Mouse (Mus musculus) T-cell, adult 2 months (primary cell): ENCODE data around the gene Gm37240.

Source experiments
- DNase-seq: peaks from one replicate; pipeline ENCODE4 v3.0.0; 2022; ENCODE audit warnings: low spot score

The Gm37240 gene

DNA sequence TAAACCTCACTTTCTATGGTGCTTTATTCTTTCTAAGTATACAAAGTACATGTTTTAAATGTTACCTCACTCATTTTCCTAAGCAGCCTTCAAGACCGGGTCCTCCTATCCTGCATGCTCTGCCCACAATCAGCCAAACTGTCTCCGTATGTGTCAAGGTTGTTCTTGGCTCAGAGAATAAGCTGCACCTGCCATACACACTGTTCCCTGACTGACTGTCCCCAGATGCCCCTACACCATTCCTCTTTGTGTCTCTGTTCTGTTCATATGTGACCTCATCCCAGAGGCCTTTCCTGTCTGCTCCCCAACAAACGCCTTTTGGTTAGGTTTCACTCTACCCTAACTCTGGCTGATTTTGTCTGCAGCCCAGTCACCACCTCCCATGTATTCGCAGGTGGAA lies 60.0 kb downstream of the Gm37240 start:
- no peak for DNase-seq

DNA sequence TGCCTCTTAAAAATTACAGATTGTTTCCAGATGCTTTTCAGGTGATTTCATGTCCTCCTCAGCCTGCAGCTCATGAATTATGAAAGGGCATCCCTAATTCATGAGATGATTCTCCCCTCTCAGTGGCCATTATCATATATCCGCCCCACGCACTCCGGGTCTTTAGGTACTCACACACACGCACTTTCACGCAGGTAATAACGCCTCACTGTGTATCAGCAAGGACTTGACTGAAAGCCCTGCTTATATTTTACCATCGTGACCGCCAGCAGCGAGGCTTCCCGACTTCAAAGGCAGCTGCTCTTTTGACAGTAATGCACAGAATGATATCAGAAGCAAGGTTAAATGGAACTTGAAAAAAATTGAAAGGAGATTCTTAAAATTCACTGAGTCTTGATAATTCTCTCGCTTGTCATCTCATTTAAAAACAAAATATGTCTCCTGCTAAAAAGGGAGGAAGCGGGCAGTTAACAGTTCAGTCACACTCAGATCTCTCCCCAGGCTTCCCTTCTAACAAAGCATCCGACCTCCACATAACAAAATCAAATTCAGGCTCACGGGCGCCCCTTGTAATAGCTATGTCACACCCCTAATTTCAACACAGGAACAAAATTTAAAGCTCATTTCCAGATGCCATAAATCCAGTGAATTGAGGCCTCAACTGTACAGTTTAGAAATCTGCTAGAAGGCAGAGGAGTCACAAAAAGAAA lies 66.3 kb downstream of the Gm37240 start:
- no peak for DNase-seq

DNA sequence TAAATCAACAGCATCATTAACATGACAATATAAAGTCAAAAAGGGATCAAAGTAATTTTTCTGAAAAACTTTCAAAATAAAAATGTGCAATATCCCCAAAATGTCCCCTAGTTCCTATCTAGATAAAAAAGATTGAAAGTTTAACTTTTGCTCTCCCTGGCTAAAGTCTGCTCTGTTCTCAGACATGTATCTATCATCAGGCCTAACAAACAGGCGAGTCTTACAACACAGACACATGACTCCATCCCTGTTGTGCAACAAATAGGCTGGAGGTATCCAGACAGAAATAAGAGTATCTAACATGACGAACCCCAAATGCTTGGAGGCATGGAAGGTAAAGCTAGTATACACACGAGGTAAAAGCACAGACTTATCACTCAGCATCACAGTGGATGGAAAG lies 68.0 kb downstream of the Gm37240 start:
- no peak for DNase-seq

DNA sequence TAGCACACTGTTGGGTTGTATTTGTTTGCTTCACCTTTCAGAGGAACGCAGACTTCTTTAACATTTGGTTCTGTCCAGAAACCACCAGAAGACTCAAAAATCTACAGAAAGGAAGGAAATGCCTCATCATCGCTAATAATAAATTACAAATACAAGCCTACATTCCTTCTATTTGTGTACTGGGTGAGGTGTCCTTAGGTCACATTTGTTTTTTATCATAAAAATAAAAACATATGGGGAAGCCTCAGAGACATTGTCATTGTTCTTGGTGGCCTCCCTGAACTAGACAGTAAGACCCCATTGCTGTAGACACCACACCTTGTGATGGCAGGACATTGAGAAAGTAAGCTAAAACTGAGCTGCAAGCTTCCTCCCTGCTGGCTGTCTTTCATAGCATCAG lies 70.1 kb downstream of the Gm37240 start, which contains the start of gene Fam160a1:
Fam160a1 (minus strand) TSS at position 101 of the 400 bp plus-strand sequence.
- no peak for DNase-seq

DNA sequence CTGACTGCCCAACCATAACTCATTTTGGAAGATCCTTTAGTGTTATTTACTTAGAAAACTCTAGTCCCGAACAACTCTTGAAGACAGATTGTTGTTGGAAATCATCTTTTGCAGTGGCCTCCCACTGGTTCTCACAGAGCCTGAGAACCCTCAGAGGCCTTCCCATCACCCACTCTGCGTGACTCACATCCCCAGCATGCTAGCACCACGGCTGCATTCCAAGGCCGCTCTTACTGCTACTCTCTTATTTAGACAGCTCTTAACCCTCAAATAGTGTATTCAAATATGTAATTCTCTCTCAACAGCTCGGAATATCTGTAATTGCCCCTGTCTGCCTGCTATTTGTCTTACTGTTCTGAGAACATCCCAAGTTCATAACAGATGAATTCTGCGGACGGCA lies 73.1 kb downstream of the Gm37240 start:
- no peak for DNase-seq

DNA sequence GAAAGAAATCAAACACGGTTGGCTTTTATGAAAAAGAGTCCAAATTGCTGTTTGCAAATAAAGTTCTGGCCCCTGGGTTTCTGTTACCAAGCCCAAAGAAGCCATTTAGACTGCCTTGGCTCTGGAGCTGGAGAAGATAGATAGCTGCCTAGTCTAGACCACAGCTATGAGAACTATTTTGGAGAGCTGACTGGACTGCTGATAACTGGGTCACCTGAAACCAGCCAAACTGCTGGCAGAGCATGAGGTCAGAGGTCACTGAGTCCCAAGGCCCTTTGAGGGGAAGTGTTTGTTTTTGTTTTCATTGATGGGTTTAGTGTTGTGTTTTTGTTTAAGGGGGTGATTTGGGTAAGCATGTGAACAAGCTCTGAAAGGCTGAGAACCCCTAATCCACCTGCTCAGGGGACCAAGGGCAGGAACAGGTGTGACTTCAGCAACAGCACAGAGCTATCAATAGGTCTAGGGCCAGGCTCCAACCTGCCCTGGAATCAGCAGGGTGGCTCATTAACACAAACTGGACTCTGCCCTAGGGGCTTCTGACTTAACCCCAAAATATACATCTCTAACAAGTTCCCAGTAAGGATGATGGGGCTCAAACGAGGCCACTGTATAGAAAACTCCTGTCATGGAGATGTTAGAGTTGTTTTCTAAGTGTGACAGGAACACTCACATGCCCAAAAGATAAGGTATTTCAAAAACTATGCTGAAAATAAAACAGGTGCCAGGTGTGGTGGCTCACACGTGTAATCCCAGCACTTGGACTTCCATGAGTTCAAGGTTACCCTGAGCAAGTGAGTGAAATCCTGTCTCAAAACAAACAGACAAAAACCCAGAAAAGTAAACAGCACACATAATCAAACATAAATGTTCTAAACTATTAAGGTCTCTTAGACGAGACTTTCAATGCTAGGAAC lies 74.0 kb downstream of the Gm37240 start:
- DNase-seq: no peak

DNA sequence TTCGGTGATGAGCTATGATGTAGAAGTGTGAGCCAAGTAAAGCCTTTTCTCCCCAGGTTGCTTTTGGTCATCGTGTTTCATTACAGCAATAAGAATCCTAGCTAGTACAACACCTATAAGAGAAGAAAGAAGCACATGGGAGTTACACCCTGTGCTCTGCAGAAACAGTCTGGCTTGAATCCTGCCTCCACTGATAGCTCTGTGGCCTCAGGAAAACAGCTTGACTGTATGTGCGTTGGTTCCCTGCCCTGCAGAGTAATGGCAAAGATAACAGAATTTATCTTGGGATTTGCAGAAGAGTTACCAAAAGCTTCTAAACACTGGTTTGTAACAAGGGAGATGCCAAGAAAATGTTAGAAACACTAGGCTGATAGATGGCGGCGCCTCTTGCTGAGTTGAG lies 75.3 kb downstream of the Gm37240 start:
- no peak for DNase-seq

DNA sequence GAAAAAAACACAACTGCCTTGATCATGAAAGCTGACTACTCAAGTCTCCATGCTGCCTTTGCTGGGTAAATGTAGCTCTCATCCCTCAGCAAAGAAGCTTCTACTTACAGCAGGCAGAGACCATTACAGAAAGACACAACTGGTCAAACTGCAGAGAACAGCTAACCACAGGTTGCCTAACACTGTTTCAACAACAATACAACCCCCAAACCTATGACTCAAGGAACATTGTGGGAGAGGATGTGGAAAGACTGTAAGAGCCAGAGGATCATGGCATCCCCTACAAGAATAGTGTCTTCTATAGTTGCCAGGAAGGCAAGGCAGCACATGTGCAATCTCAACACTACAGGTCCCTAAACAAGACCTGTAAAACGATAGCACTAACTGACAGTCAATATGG lies 94.2 kb downstream of the Gm37240 start:
- DNase-seq: no peak

DNA sequence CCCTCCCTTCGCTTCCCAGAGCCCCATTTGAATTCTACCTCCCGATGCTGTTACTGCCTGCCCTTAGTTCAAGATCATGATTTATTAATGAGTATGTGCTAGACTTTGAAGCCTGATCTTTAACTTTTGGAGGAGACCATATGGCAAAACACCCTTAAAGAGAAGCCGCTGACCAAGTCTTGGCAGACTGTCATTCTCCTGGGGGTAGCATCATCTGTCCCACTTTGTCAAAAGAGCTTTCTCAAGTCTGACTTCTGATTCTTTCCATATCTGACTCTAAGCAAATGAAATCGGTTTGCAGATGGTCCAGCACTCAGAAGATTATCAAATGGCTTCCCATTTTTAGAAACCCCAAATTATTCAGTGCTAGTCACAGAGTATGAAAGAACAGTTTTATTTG lies 97.6 kb downstream of the Gm37240 start:
- DNase-seq: no peak

DNA sequence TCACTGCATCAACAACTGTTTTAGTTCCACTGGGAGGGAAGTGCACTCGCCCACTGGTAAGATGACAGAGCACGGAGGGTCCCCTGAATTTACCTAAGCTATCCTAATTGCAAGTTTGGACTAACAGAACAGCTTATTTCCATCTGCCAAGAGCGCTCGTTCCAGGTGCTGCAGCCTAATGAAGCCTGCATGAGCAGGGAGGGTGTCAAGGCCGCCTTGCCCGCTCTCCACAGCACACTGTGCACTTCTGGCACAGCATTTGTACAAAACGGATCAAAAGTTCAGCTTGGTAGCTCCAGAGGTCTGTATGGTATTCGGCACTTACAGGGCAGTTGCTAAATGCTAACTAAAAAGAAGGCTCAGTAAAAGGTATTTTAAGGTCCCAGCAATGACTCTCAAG lies 100.8 kb downstream of the Gm37240 start:
- no peak for DNase-seq

DNA sequence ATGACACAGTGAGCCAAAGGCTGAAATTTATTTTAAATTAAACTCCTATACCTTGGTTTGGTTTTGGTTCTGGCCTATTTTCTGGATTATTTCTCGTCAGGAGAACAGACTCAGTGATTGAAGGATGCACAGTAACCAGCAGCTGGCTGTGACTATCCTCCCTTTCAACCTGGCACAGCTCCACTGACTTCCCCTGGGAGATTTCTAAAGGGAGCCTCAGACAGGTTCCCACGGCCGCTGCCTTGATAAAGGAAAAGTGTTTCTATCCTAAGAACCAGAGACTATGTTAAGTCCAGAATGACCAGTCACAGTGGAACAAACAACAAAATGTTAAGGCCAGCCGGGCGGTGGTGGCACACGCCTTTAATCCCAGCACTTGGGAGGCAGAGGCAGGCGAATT lies 106.4 kb downstream of the Gm37240 start:
- no peak for DNase-seq

DNA sequence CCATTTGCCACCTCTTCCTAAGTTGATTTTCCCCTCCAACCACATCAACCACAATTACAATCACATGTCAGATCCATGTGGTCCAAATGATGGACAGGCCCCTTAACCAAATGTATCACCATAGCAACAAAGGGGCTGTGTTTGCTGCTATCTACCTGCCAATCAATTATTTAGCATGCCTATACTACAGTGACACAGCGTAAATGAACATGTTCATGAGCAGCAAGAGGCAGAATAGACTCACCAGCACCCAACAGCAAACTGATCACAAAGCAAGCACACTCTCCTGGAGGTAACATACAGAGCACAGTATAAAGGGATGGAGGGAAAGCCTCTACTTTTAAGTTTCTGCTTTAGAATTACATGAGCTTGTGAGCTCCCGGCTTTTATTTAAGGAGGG lies 107.0 kb downstream of the Gm37240 start:
- DNase-seq: no peak

DNA sequence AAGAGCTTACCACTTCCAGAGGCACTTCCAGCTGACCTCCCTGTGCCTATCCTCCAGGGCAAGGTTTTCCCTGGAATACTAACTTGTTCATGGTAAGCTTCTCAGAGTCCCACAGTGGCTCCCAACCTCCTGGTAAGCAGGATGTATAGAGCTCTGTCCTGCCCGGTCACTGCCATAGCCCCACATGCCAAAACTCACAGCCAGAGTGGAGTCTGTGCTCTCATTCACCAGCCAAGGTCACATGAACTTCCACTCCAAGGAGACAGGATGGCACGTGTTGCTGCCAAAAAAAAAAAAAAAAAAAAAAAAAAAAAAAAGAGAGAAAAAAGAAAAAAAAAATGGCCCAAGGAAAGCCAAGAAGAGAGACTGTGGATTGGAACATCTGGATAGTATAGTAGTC lies 109.5 kb downstream of the Gm37240 start:
- DNase-seq: no peak

DNA sequence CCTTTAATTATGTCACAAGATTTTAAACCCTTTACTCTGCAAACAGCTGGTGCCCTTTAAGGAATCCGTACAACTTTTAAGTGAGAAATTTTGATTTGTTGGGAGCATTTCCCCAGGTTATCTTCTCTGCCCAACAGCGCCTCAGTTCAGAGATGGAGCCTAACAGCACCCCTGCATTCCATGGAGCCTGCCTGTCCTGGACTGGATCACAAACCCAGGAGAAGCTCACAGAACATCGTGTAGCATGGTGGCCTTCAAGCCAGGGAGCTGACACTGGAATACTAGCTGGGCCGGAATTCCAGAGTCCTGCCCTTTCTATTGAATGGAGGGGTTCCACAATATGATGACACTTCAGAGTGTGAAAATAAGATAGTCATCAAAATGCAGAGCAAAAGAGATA lies 110.0 kb downstream of the Gm37240 start:
- no peak for DNase-seq

DNA sequence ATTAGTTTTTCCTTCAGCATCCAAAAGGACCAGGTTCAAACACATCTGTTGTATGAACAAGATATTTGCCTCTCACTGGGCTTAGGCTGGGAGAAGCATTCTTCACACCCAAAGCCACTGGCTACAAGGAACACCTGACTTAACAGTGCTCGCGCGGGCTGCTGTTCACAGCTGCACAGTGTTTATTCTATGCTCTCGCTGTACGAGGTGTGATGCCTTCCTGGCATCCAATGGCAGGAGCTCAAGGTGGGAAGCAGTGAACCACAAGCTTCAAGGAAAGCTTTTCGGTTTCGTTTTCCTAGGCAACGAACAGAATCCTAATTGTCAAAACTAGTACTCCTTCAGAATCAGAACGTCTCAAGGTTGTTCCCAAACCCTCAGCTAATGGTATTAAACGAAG lies 110.6 kb downstream of the Gm37240 start:
- no peak for DNase-seq

DNA sequence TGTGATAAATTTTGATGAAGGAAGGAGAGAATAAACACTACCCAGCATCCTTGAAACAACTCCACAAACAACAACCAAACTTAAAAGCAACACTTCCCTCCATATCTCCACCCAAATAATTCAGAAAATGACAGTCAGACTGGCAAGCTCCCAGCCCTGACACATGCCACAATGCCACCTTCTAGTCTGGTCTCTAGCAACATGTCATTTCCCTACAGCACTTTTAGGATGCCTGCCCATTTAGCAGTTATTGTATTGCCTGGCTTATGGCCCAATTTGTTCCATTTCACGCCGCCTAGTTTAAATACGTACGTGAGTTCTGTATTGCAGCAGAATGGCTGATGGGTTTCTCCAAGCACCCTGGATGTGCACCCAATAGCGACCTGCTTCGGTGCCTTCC lies 111.2 kb downstream of the Gm37240 start:
- no peak for DNase-seq

DNA sequence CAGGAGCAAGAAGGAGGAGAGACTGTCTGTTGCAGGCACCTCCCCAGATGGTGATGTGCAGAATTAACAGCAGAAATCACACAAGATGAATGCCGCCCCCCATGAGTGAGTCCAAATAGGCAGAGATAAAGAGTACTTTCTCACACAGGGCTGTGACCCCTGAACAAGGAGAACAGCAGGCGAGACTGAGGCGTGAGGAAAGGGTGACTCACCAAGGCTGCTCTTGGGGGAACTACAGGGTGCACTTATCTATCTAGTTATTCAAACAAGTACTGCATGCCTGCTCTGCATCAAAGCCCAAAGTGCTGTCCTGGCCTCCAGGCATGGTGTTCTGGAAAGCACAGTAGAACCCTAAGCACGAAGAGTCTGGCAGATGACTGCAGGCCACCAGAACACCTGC lies 113.4 kb downstream of the Gm37240 start:
- DNase-seq: no peak

DNA sequence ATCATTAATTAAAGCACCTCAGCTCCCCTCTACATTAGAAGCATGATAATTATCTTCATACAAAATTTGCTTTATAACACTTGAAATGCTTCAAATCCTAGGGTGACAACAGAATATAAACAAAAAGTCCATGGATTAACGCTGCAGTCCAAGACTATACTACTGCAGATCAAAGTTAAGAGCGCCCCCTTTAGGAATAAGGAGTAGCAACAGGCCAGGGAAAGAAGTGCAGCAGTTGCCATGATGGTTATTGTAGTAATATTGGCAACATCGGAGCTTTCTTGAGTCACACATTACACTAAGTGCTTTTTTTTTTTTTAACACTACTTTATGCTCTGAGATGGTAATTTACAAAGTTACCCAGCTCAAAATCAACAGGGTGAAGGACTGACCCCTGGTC lies 113.9 kb downstream of the Gm37240 start:
- no peak for DNase-seq

DNA sequence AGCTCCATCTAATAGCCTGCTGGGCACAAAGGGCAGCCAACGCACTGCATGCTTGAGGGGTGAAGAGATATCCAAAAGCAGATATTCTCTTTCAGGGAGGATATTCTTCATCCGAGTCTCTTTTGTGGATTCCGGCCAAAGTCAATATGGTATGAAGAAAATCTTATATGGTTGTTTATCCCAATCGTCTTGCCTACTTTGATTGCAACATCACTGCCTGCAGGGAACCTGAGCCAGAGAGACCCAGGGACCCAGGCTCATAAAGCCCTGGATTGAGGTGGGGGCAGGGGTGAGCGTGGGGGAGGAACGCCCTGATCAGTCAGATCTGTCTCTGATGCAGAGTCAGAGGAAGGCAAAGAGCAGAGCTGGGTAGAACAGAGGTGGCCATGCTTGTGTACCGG lies 122.4 kb downstream of the Gm37240 start:
- DNase-seq: no peak

DNA sequence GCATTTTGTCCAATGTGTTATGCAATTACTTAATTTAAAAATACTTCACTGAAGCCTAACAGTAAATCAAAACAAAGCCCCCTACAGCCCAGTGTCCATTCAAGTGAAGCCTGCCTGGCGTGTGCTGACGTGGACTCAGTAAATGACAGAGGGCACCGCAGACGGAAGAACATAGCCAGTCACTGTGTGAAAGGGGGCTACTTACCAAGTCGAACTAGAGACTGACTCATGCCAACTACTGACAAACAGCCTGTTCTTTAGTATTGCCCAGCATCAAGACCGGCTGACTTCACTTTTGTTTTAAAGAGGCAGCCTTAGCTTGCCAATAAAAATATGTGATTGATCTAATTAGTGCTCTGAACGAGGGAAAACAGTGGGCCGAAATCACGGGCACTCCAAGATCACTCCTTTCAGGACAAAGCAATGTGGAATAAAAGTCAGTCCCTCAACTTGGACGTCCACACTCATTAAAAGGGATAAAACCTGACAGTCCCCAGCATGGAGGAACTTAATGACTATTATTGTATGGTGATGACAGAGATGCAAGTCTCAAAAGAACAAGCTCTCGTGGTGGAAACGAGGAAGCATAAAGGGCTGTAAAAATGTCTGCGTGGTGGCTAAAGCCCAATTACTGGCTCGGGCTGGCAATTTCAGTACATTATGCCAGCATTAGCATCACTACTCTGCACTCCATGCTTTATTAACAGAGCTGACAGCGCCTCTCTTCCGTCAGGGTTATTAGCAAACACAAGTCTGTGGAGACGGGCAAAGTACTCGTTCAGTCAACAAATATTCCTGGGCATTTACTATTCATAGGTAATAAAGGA lies 123.1 kb downstream of the Gm37240 start:
- DNase-seq: no peak

DNA sequence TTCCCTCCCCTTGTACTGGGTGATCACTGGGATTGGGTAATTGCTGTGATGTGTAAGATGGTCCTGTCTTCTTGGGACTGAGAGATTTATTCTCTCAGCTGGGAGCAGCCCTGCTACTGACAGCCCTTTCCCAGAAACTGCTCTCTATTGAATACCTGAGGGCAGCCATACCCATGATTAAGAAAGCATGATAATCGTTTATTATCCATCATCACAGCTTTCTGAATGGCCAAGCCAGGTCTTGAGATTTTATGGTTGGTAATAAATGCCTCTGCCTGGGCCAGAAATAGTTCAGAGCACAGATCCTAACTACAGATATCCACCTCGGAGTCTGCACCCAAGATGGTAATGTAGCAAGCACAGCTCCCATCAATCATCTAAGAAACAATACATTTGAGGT lies 129.4 kb downstream of the Gm37240 start:
- DNase-seq: no peak

DNA sequence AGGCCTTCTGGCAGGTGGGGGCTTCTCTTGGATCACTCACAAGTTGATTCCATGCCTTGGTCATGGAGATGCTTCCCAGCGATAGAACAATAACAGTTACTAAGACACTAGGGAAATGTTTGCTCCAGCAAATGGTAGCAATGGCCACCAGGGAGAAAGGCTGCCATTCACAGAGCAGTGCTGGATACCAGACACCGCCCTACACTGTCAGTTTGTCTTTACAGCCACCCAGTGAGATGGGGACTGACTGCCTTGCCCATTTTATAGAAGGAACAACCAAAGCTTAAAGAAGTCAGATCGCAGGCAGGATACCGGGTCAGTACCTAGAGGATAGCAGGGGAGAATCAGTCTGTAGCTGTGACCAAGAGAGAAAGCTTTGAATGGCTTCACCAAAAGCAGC lies 129.9 kb downstream of the Gm37240 start:
- no peak for DNase-seq

DNA sequence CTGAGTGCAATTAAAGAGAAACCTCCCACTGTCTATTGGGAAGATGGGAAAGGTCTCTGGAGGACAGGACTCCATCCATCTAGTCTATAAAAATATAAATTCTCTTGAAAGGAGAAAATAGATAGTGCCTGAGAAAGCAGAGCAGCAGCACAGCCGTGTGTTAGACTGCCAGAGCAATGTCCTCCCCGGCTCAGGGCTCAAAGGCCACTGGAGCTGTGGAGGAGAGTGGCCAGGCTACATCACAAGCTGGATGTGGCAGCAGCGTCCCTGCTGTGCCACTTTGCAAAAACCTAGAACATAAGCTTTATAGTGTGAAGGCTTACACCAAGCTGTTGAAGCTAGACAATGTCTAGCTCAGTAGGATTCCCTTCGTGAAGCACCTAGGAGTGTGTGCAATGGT lies 138.0 kb downstream of the Gm37240 start:
- no peak for DNase-seq
